Mouse (Mus musculus) kidney, postnatal 0 days (tissue): Measurements from ENCODE around the gene Gdf1. TPM values are rescaled to one million over a fixed set of nuclear protein-coding genes. Genes with fewer than 3 reads are reported as not detected.

ENCODE experiments used
- ATAC-seq: fragments of 200-750 bp; cut with Nextera tagmentation; replicated peaks from 2 replicates; pipeline ENCODE4 v1.8.0; 2017; ENCODE audit warnings: low read depth, moderate number of reproducible peaks, moderate TSS enrichment, moderate library complexity; ENCODE audit not compliant: low FRiP score
- DNase-seq: peaks from one replicate; pipeline ENCODE4 v3.0.0-alpha.2; 2016; ENCODE audit warnings: low spot score
- H3K27ac ChIP-seq: fragments of 300-500 bp; sonication (generic); 2 replicates; pipeline ENCODE4 v1.5.1; 2014; ENCODE audit warnings: mild to moderate bottlenecking
- H3K27me3 ChIP-seq: fragments of 300-500 bp; sonication (generic); 2 replicates; pipeline ENCODE4 v1.6.1; 2014; ENCODE audit warnings: low read length, mixed read lengths; ENCODE audit not compliant: insufficient read depth
- H3K36me3 ChIP-seq: fragments of 300-500 bp; sonication (generic); 2 replicates; pipeline ENCODE4 v1.6.1; 2014; ENCODE audit warnings: low read length, mixed read lengths; ENCODE audit not compliant: insufficient read depth
- H3K4me1 ChIP-seq: fragments of 300-500 bp; sonication (generic); replicated peaks from 2 replicates; pipeline ENCODE4 v1.6.1; 2014; ENCODE audit warnings: antibody characterized with exemption, low read length, mixed read lengths; ENCODE audit not compliant: insufficient read depth
- H3K4me2 ChIP-seq: fragments of 300-500 bp; sonication (generic); 2 replicates; pipeline ENCODE4 v1.6.1; 2014; ENCODE audit warnings: mild to moderate bottlenecking, low read length, moderate library complexity, mixed read lengths
- H3K4me3 ChIP-seq: fragments of 300-500 bp; sonication (generic); replicated peaks from 2 replicates; pipeline ENCODE4 v1.5.1; 2014; ENCODE audit warnings: low read depth, low read length
- H3K9ac ChIP-seq: fragments of 300-500 bp; sonication (generic); 2 replicates; pipeline ENCODE4 v1.6.1; 2014; ENCODE audit warnings: low read depth, low read length
- H3K9me3 ChIP-seq: fragments of 300-500 bp; sonication (generic); replicated peaks from 2 replicates; pipeline ENCODE4 v1.6.1; 2016; ENCODE audit warnings: low read length, inconsistent platforms, mixed read lengths
- CTCF ChIP-seq: IDR thresholded peaks from 2 replicates; pipeline ENCODE4 v1.5.1; 2016; ENCODE audit warnings: antibody characterized with exemption, low read depth, mild to moderate bottlenecking, moderate library complexity
- WGBS: fragments of 180-500 bp; shearing (Covaris S2); extraction: QIAGEN DNeasy Blood & Tissue Kit; methylation state at CpG from one replicate; pipeline ENCODE4 v1.1.7; 2014; 5-methylcytosine and 5-hydroxymethylcytosine counted together
- polyA plus RNA-seq: library from polyadenylated mRNA; unstranded; fragments of >200 nt; fragmentation: Nextera tagmentation; extraction: Ambion mirVana; gene quantifications from 2 replicates; pipeline ENCODE4 v1.2.1, GENCODE M21; 2015

Gdf1 gene
- polyA plus RNA-seq, 1 experiment from 2014 or later = 4.0 TPM

DNA sequence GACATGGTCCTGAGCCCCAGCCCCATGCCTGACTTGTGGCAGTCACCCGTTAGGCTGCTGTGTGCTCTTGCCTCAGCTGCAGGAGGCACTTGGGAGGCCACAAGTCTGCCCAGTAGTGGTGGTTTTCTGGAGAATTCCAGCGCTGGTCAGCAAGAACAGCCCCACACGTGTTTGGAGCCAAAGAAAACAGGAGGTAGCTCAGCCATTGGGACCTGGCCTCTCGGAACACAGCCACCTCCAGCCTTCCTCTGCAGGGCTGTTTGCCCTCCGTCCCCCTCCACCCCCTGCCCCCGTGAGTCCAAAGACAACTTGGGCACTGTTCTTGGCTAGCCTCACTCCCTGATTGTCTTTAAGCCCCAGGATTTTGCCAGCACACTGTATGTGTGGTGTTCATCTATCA lies 42.3 kb downstream of the Gdf1 start:
- ATAC-seq (no peak), DNase-seq (no peak)
- H3K9me3 ChIP-seq = no peaks in the 10 kb centered on the region
- WGBS = 20% methylated on average over 6 of the region's 6 CpGs
- TF ChIP-seq CTCF = no peak
- no peak overlapping the region for H3K9ac ChIP-seq
- H3K27me3 ChIP-seq = peaks cover 41% of the 10 kb centered on the region
- no peak overlapping the region for H3K4me3 ChIP-seq
- no peak overlapping the region for H3K27ac ChIP-seq
- no peaks in the 10 kb centered on the region for H3K36me3 ChIP-seq
- peaks cover 18% of the 10 kb centered on the region for H3K4me1 ChIP-seq
- no peak overlapping the region for H3K4me2 ChIP-seq

DNA sequence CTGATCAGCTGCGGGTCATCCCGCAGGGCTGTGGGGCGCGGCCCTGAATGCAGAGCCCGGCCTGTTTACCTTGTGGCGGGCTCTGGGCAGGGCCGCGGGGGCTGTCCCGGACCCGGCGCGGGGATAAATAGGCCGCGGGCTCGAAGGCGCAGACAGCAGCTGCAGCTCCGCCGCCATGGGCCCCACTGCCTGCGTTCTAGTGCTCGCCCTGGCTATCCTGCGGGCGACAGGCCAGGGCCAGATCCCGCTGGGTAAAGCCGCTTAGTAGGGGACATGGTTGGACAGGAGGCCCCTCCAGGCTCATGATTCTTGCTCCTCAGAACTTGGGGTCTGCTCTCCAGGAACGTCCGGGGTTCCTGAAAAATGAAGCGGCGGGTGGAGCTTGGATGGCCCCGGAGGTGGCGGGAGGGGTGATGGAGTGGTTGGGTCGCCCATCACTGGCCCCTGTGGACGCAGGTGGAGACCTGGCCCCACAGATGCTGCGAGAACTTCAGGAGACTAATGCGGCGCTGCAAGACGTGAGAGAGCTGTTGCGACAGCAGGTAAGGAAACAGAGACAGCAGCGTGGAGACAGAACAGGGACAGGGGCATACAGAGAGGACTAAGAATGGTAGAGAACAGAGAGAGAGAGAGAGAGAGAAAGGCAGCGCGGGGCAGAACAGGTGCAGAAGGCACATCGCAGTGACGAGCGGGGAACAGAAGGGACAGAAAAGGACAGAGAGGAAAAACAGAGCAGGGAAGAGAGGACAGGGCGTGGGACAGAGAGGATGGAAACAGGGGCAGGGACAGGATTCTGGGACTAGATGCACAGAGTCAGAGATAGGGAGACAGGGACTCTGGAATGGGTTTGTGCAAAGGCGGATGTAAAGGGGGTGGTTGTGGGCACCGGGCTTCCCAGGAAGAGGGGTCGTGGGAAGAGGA lies 44.0 kb downstream of the Gdf1 start, which contains the start of gene Comp:
Gene Comp, plus strand, starts transcription at position 162 of the 921 bp plus-strand sequence.
- TF ChIP-seq CTCF = no peak
- Histone ChIP-seq H3K4me1 (peaks cover 18% of the 10 kb centered on the region), H3K27me3 (peaks cover 51% of the 10 kb centered on the region), H3K9me3 (no peaks in the 10 kb centered on the region), H3K4me2 (peak within 1 kb of the TSS; percentile 57), H3K36me3 (no peaks in the 10 kb centered on the region), H3K4me3 (peak within 1 kb of the TSS; percentile 31), H3K27ac (no peak within 1 kb of the TSS), H3K9ac (0 out of 2 replicates have a peak within 1 kb of the TSS, but pooled peaks have one; percentile 18)
- 5% methylated on average over 47 of the region's 47 CpGs for WGBS
- no peak for DNase-seq
- no peak for ATAC-seq

DNA sequence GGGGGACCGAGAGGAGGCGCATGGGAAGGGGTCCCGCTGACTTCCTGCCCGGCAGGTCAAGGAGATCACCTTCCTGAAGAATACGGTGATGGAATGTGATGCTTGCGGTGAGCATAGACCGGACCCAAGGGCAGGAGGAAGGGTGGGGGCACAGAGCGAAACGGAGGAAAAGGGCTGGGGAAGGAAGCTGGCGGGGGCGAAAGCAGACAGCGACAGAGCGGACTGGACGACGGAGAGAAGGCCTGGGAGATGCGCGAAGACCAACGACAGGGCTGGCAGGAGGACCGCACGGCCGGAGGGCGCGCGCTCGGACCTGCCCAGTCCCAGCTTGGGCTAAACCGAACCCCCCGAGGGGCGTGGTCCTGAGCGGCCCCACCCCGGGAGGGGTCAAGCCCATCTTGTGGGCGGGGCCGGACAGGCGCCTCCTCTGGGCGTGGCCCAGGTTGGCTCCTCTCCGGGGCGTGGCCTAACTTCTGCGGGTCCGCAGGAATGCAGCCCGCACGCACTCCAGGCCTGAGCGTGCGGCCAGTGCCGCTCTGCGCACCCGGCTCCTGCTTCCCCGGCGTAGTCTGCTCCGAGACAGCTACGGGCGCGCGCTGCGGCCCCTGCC lies 44.8 kb downstream of the Gdf1 start:
- no peak for TF ChIP-seq CTCF
- no peaks in the 10 kb centered on the region for H3K36me3 ChIP-seq
- no peaks in the 10 kb centered on the region for H3K9me3 ChIP-seq
- H3K4me2 ChIP-seq = peak overlapping the region; percentile 57
- H3K27ac ChIP-seq = no peak overlapping the region
- H3K4me1 ChIP-seq = peaks cover 18% of the 10 kb centered on the region
- no peak overlapping the region for H3K9ac ChIP-seq
- ATAC-seq (peak; percentile 62), DNase-seq (peak; percentile 74)
- WGBS = 1% methylated on average over 50 of the region's 53 CpGs
- H3K27me3 ChIP-seq = peaks cover 51% of the 10 kb centered on the region
- H3K4me3 ChIP-seq = peak overlapping the region; percentile 31

- peaks cover 18% of the 10 kb centered on the region for H3K4me1 ChIP-seq
- ATAC-seq (no peak), DNase-seq (no peak)
- TF ChIP-seq CTCF = no peak
- H3K36me3 ChIP-seq = no peaks in the 10 kb centered on the region
- 5% methylated on average over 35 of the region's 35 CpGs for WGBS
- no peaks in the 10 kb centered on the region for H3K9me3 ChIP-seq
- H3K27ac ChIP-seq = no peak overlapping the region
- peak overlapping the region; percentile 31; the same call in 1 of the 2 replicates for H3K4me3 ChIP-seq
- peaks cover 51% of the 10 kb centered on the region for H3K27me3 ChIP-seq
- H3K4me2 ChIP-seq = no peak overlapping the region; the same call in 1 of the 2 replicates
- no peak overlapping the region for H3K9ac ChIP-seq
Observed at GRCm38 (mm10) chr8:70375212-70375859, 45.7 kb downstream of the Gdf1 start.

- Histone ChIP-seq H3K4me3 (0 out of 2 replicates have a peak overlapping the region, but pooled peaks have one; percentile 5), H3K27ac (no peak overlapping the region), H3K9ac (no peak overlapping the region), H3K4me2 (peak overlapping the region; percentile 25; the same call in 1 of the 2 replicates), H3K4me1 (peaks cover 18% of the 10 kb centered on the region), H3K36me3 (no peaks in the 10 kb centered on the region), H3K27me3 (peaks cover 51% of the 10 kb centered on the region), H3K9me3 (no peaks in the 10 kb centered on the region)
- WGBS = 5% methylated on average over 37 of the region's 37 CpGs
- ATAC-seq (no peak), DNase-seq (no peak)
- TF ChIP-seq CTCF = no peak
Observed at GRCm38 (mm10) chr8:70376275-70376741, 46.7 kb downstream of the Gdf1 start.

DNA sequence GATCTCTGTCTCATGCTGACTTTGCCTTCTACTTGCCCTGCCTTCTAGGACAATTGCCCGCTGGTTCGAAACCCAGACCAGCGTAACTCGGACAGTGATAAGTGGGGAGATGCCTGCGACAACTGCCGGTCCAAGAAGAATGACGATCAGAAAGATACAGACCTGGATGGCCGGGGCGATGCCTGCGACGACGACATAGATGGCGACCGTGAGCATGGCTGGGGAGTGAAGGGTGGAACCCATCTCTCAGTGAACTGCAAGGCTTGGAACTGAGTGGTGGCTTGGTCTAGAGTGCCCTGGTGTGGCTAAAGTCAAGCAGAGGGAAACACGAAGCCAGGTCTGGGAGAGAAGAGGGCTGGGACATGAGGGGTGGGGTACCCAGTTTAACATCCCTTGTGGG lies 47.4 kb downstream of the Gdf1 start:
- WGBS = 13% methylated on average over 15 of the region's 15 CpGs

More for the DNA sequence above, 47.4 kb downstream of the Gdf1 start:
- H3K4me3 ChIP-seq = no peak overlapping the region
- H3K36me3 ChIP-seq = no peaks in the 10 kb centered on the region
- ATAC-seq (no peak), DNase-seq (no peak)
- no peak; the same call in 1 of the 2 replicates for TF ChIP-seq CTCF
- H3K4me1 ChIP-seq = peaks cover 18% of the 10 kb centered on the region
- H3K9ac ChIP-seq = no peak overlapping the region
- no peaks in the 10 kb centered on the region for H3K9me3 ChIP-seq
- no peak overlapping the region for H3K4me2 ChIP-seq
- no peak overlapping the region for H3K27ac ChIP-seq
- peaks cover 51% of the 10 kb centered on the region for H3K27me3 ChIP-seq
